In genomic region chr2:141935130-141935529, GRCm38 (mm10) we compare ENCODE assay signal across 17 mouse cellular contexts.
"Had no signal": no experiment of that assay in that cellular context is flagged by ENCODE, and none has a peak within 500 bp of the region (broad histone marks: within the 10 kb centered on the region; RNA-seq: fewer than 3 reads in every experiment).

No protein-coding gene starts in this region.

- H3K36me3 ChIP-seq: liver, embryonic 13.5 days had no signal

- H3K9me3 ChIP-seq: liver, embryonic 13.5 days had no signal

- H3K27ac ChIP-seq: left cerebral cortex, adult 2 months; liver, embryonic 13.5 days; stomach, postnatal 0 days had no signal

- H3K9ac ChIP-seq: liver, embryonic 13.5 days had no signal

- H3K27me3 ChIP-seq: liver, embryonic 13.5 days had no signal

- H3K4me2 ChIP-seq: liver, embryonic 13.5 days; midbrain, embryonic 11.5 days had no signal

- DNase-seq: kidney, postnatal 14 days; kidney, postnatal 4 days; layer of hippocampus, postnatal 36 days; liver, embryonic 13.5 days; lung, adult 2 months; lung, postnatal 14 days; lung, postnatal 4 days; midbrain, embryonic 14.5 days; right cerebral cortex, adult 18-20 months; right cerebral cortex, postnatal 14 days; right cerebral cortex, postnatal 4 days; thymus, adult 2 months; thymus, postnatal 14 days; thymus, postnatal 4 days had no signal

- H3K4me3 ChIP-seq: left cerebral cortex, adult 2 months; liver, embryonic 13.5 days had no signal

- H3K4me1 ChIP-seq: liver, embryonic 13.5 days had no signal
